ENCODE assay signal across 8 mouse cellular contexts in genomic region chr5:74943737-74944403, GRCm38 (mm10).
DNase-seq lines count a peak whose midpoint lies in the region; ATAC-seq and TF ChIP-seq lines count a peak whose summit lies in the region.

No protein-coding gene starts in this region.

- peak; percentile 41; the same call in 1 of the 2 replicates for TF ChIP-seq POLR2A in limb, embryonic 14.5 days (IDR thresholded peaks at IDR 0.05; ENCODE audit: borderline replicate concordance, extremely low read depth, insufficient read depth, insufficient read length)

- H3K4me2 ChIP-seq in embryonic facial prominence, embryonic 14.5 days (ENCODE audit: low read depth, low read length): peak overlapping the region; percentile 48
- H3K4me2 ChIP-seq in kidney, embryonic 14.5 days (replicated peaks; ENCODE audit: low read depth, low read length): peak overlapping the region; percentile 42
- H3K4me2 ChIP-seq in limb, embryonic 14.5 days (replicated peaks; ENCODE audit: low read depth, low read length, severe bottlenecking): peak overlapping the region; percentile 52
- H3K4me2 ChIP-seq in midbrain, postnatal 0 days (ENCODE audit: low read depth, low read length, poor library complexity, severe bottlenecking): peak overlapping the region; percentile 50

- H3K27ac ChIP-seq in embryonic facial prominence, embryonic 14.5 days (replicated peaks; ENCODE audit: low read depth, low read length): peak overlapping the region; percentile 85
- peak overlapping the region; percentile 69 for H3K27ac ChIP-seq in heart, embryonic 10.5 days
- H3K27ac ChIP-seq in kidney, embryonic 14.5 days (ENCODE audit: low read depth, low read length): peak overlapping the region; percentile 42; the same call in 1 of the 2 replicates
- H3K27ac ChIP-seq in limb, embryonic 14.5 days (replicated peaks; ENCODE audit: low read depth, low read length): peak overlapping the region; percentile 84
- H3K27ac ChIP-seq in midbrain, postnatal 0 days (ENCODE audit: low read depth, low read length): no peak overlapping the region; the same call in 1 of the 2 replicates

- peak; percentile 89 for TF ChIP-seq CTCF in midbrain, postnatal 0 days (IDR thresholded peaks at IDR 0.05)

- peak; percentile 99 for DNase-seq in 3T3-L1 (ENCODE audit: low read depth, low spot score)
- DNase-seq in adrenal gland, postnatal 4 days (ENCODE audit: low spot score in 2 of 2): peak; percentile 50 to 67
- peak; percentile 94 for DNase-seq in embryonic facial prominence, embryonic 14.5 days (ENCODE audit: low spot score)
- peak; percentile 93 for DNase-seq in heart, embryonic 10.5 days (ENCODE audit: low spot score)
- peak; percentile 86 for DNase-seq in limb, embryonic 14.5 days (ENCODE audit: low spot score)
- peak; percentile 90 for DNase-seq in midbrain, postnatal 0 days (ENCODE audit: low spot score)
- DNase-seq in spleen, postnatal 10 days (ENCODE audit: low spot score in 2 of 2): peak; percentile 26 to 69

- peak overlapping the region; percentile 57 for H3K9ac ChIP-seq in embryonic facial prominence, embryonic 14.5 days (ENCODE audit: low read depth, low read length)
- 0 out of 2 replicates have a peak overlapping the region, but pooled peaks have one; percentile 32 for H3K9ac ChIP-seq in kidney, embryonic 14.5 days (ENCODE audit: low read depth, low read length)
- H3K9ac ChIP-seq in limb, embryonic 14.5 days (ENCODE audit: low read depth, low read length, severe bottlenecking): peak overlapping the region; percentile 56
- H3K9ac ChIP-seq in midbrain, postnatal 0 days (replicated peaks; ENCODE audit: low read length, poor library complexity, severe bottlenecking): 0 out of 2 replicates have a peak overlapping the region, but pooled peaks have one; percentile 24

- peak overlapping the region; percentile 24 for H3K4me3 ChIP-seq in embryonic facial prominence, embryonic 14.5 days (ENCODE audit: low read depth, low read length)
- peak overlapping the region; percentile 51 for H3K4me3 ChIP-seq in heart, embryonic 10.5 days
- H3K4me3 ChIP-seq in kidney, embryonic 14.5 days (ENCODE audit: low read length): peak overlapping the region; percentile 1; the same call in 1 of the 2 replicates
- H3K4me3 ChIP-seq in limb, embryonic 14.5 days (replicated peaks; ENCODE audit: low read length): peak overlapping the region; percentile 32
- H3K4me3 ChIP-seq in midbrain, postnatal 0 days (ENCODE audit: low read depth, low read length): peak overlapping the region; percentile 19

- H3K4me1 ChIP-seq in embryonic facial prominence, embryonic 14.5 days (ENCODE audit: control insufficient read depth, insufficient read depth, low read length): peaks cover 4% of the 10 kb centered on the region; the same call in 1 of the 2 replicates
- H3K4me1 ChIP-seq in heart, embryonic 10.5 days: peaks cover 32% of the 10 kb centered on the region
- H3K4me1 ChIP-seq in kidney, embryonic 14.5 days (ENCODE audit: control insufficient read depth, insufficient read depth, low read length): no peaks in the 10 kb centered on the region
- H3K4me1 ChIP-seq in limb, embryonic 14.5 days (ENCODE audit: control insufficient read depth, insufficient read depth, low read length): peaks cover 11% of the 10 kb centered on the region
- no peaks in the 10 kb centered on the region for H3K4me1 ChIP-seq in midbrain, postnatal 0 days (ENCODE audit: insufficient read depth, low read length)

- no peaks in the 10 kb centered on the region for H3K9me3 ChIP-seq in embryonic facial prominence, embryonic 14.5 days (ENCODE audit: control insufficient read depth, low read length)
- no peaks in the 10 kb centered on the region for H3K9me3 ChIP-seq in heart, embryonic 10.5 days
- H3K9me3 ChIP-seq in kidney, embryonic 14.5 days (ENCODE audit: control insufficient read depth, low read length): no peaks in the 10 kb centered on the region
- H3K9me3 ChIP-seq in limb, embryonic 14.5 days (ENCODE audit: control insufficient read depth, low read length): no peaks in the 10 kb centered on the region
- H3K9me3 ChIP-seq in midbrain, postnatal 0 days (ENCODE audit: low read length): no peaks in the 10 kb centered on the region

- 1% methylated on average over 23 of the region's 23 CpGs for WGBS in embryonic facial prominence, embryonic 14.5 days
- WGBS in heart, embryonic 10.5 days: under 1% methylated on average over 23 of the region's 23 CpGs
- WGBS in kidney, embryonic 14.5 days: 1% methylated on average over 23 of the region's 23 CpGs
- 1% methylated on average over 23 of the region's 23 CpGs for WGBS in limb, embryonic 14.5 days
- 2% methylated on average over 23 of the region's 23 CpGs for WGBS in midbrain, postnatal 0 days

- H3K36me3 ChIP-seq in embryonic facial prominence, embryonic 14.5 days (ENCODE audit: control insufficient read depth, insufficient read depth, low read length): no peaks in the 10 kb centered on the region
- no peaks in the 10 kb centered on the region for H3K36me3 ChIP-seq in heart, embryonic 10.5 days
- H3K36me3 ChIP-seq in kidney, embryonic 14.5 days (ENCODE audit: control insufficient read depth, insufficient read depth, low read length): no peaks in the 10 kb centered on the region
- no peaks in the 10 kb centered on the region for H3K36me3 ChIP-seq in limb, embryonic 14.5 days (ENCODE audit: control insufficient read depth, insufficient read depth, low read length)
- H3K36me3 ChIP-seq in midbrain, postnatal 0 days (ENCODE audit: insufficient read depth, low read length): no peaks in the 10 kb centered on the region

- H3K27me3 ChIP-seq in embryonic facial prominence, embryonic 14.5 days (replicated peaks; ENCODE audit: control insufficient read depth, insufficient read depth, low read length): no peaks in the 10 kb centered on the region
- H3K27me3 ChIP-seq in heart, embryonic 10.5 days (ENCODE audit: insufficient read depth, poor library complexity, severe bottlenecking): peaks cover 47% of the 10 kb centered on the region
- H3K27me3 ChIP-seq in kidney, embryonic 14.5 days (ENCODE audit: control insufficient read depth, insufficient read depth, low read length): peaks cover 4% of the 10 kb centered on the region; the same call in 1 of the 2 replicates
- no peaks in the 10 kb centered on the region for H3K27me3 ChIP-seq in limb, embryonic 14.5 days (ENCODE audit: control insufficient read depth, insufficient read depth, low read length)
- H3K27me3 ChIP-seq in midbrain, postnatal 0 days (ENCODE audit: insufficient read depth, low read length): peaks cover 44% of the 10 kb centered on the region

- peak; percentile 92 for ATAC-seq in embryonic facial prominence, embryonic 14.5 days (ENCODE audit: low read depth)
- peak; percentile 83 for ATAC-seq in kidney, embryonic 14.5 days (ENCODE audit: low FRiP score, low TSS enrichment)
- peak; percentile 88 for ATAC-seq in limb, embryonic 14.5 days (ENCODE audit: low FRiP score, low read depth)
- peak; percentile 70 for ATAC-seq in midbrain, postnatal 0 days (ENCODE audit: low FRiP score)

Comparison
In these comparisons a context has a peak if more than half of its experiments do, and no peak if none do; other contexts are left out.
1. DNase-seq: peak in every context shown above with its lines; median percentile 99 in 3T3-L1; 94 in embryonic facial prominence, embryonic 14.5 days; 93 in heart, embryonic 10.5 days; 90 in midbrain, postnatal 0 days; 86 in limb, embryonic 14.5 days; 58 in adrenal gland, postnatal 4 days; 48 in spleen, postnatal 10 days.
2. H3K4me3 ChIP-seq: peak in every context shown above with its lines; median percentile 51 in heart, embryonic 10.5 days; 32 in limb, embryonic 14.5 days; 24 in embryonic facial prominence, embryonic 14.5 days; 19 in midbrain, postnatal 0 days; 1 in kidney, embryonic 14.5 days.